Comparison of ENCODE assay signal across 9 mouse cellular contexts in genomic region chr6:115701302-115701701, GRCm38 (mm10). TPM values are rescaled to one million over a fixed set of nuclear protein-coding genes. Genes with fewer than 3 reads are reported as not detected.
DNase-seq lines count a peak whose midpoint lies in the region; ATAC-seq and TF ChIP-seq lines count a peak whose summit lies in the region.
"Had no signal": no experiment of that assay in that cellular context is flagged by ENCODE, and none has a peak within 500 bp of the region (broad histone marks: within the 10 kb centered on the region; RNA-seq: fewer than 3 reads in every experiment).

No protein-coding gene starts in this region.

- no peak overlapping the region for H3K9ac ChIP-seq in intestine, embryonic 16.5 days (ENCODE audit: low read depth, low read length)
- H3K9ac ChIP-seq in intestine, embryonic 15.5 days = no peak overlapping the region
- H3K9ac ChIP-seq in forebrain, embryonic 16.5 days (replicated peaks; ENCODE audit: low read depth, low read length) = no peak overlapping the region

- H3K4me2 ChIP-seq in intestine, embryonic 16.5 days (ENCODE audit: low read depth, low read length) = no peak overlapping the region
- no peak overlapping the region for H3K4me2 ChIP-seq in intestine, embryonic 15.5 days (replicated peaks)
- H3K4me2 ChIP-seq in forebrain, embryonic 16.5 days (ENCODE audit: low read length) = no peak overlapping the region

- DNase-seq in 416B (ENCODE audit: low read depth) = peak; percentile 59
- peak; percentile 38 for DNase-seq in limb, embryonic 10.5 days (ENCODE audit: low spot score)
- DNase-seq in adrenal gland, adult 2 months = no peak

- H3K4me3 ChIP-seq in intestine, embryonic 16.5 days (ENCODE audit: low read length) = no peak overlapping the region
- no peak overlapping the region for H3K4me3 ChIP-seq in intestine, embryonic 15.5 days (replicated peaks)
- H3K4me3 ChIP-seq in E14TG2a.4 (replicated peaks; ENCODE audit: low read length) = peak overlapping the region; percentile 45
- no peak overlapping the region for H3K4me3 ChIP-seq in limb, embryonic 10.5 days
- H3K4me3 ChIP-seq in forebrain, embryonic 16.5 days (replicated peaks; ENCODE audit: low read length) = no peak overlapping the region

- H3K36me3 ChIP-seq in intestine, embryonic 16.5 days (ENCODE audit: control insufficient read depth, insufficient read depth, low read length) = no peaks in the 10 kb centered on the region
- H3K36me3 ChIP-seq in intestine, embryonic 15.5 days = no peaks in the 10 kb centered on the region
- no peaks in the 10 kb centered on the region for H3K36me3 ChIP-seq in E14TG2a.4 (ENCODE audit: insufficient read depth, low read length)
- H3K36me3 ChIP-seq in limb, embryonic 10.5 days = no peaks in the 10 kb centered on the region
- H3K36me3 ChIP-seq in forebrain, embryonic 16.5 days (ENCODE audit: control insufficient read depth, insufficient read depth) = no peaks in the 10 kb centered on the region

- H3K27ac ChIP-seq in intestine, embryonic 16.5 days (ENCODE audit: low read length) = 0 out of 2 replicates have a peak overlapping the region, but pooled peaks have one; percentile 11
- H3K27ac ChIP-seq in intestine, embryonic 15.5 days = no peak overlapping the region
- H3K27ac ChIP-seq in limb, embryonic 10.5 days = no peak overlapping the region
- H3K27ac ChIP-seq in forebrain, embryonic 16.5 days (ENCODE audit: low read length) = no peak overlapping the region

- H3K9me3 ChIP-seq in intestine, embryonic 16.5 days (ENCODE audit: control insufficient read depth, low read length) = no peaks in the 10 kb centered on the region
- no peaks in the 10 kb centered on the region for H3K9me3 ChIP-seq in intestine, embryonic 15.5 days
- no peaks in the 10 kb centered on the region for H3K9me3 ChIP-seq in E14TG2a.4 (ENCODE audit: low read length)
- H3K9me3 ChIP-seq in limb, embryonic 10.5 days (replicated peaks) = no peaks in the 10 kb centered on the region
- no peaks in the 10 kb centered on the region for H3K9me3 ChIP-seq in forebrain, embryonic 16.5 days (ENCODE audit: control insufficient read depth, low read length)

- no peaks in the 10 kb centered on the region for H3K27me3 ChIP-seq in intestine, embryonic 16.5 days (replicated peaks; ENCODE audit: control insufficient read depth, insufficient read depth, low read length)
- no peaks in the 10 kb centered on the region for H3K27me3 ChIP-seq in intestine, embryonic 15.5 days (replicated peaks)
- no peaks in the 10 kb centered on the region for H3K27me3 ChIP-seq in E14TG2a.4 (ENCODE audit: insufficient read depth, low read length)
- no peaks in the 10 kb centered on the region for H3K27me3 ChIP-seq in limb, embryonic 10.5 days (ENCODE audit: low read depth, poor library complexity, severe bottlenecking)
- no peaks in the 10 kb centered on the region for H3K27me3 ChIP-seq in forebrain, embryonic 16.5 days (replicated peaks; ENCODE audit: control insufficient read depth, insufficient read depth, low read length)

- ATAC-seq in intestine, embryonic 16.5 days = no peak
- ATAC-seq in intestine, embryonic 15.5 days = no peak
- ATAC-seq in forebrain, embryonic 16.5 days = no peak
- ATAC-seq in activated CD4-positive, CD25-positive, alpha-beta regulatory T cell, adult 4 months = no peak
- ATAC-seq: hindbrain, embryonic 16.5 days had no signal

- H3K4me1 ChIP-seq in intestine, embryonic 16.5 days (ENCODE audit: control insufficient read depth, insufficient read depth, low read length) = 0 out of 2 replicates have a peak, but pooled peaks cover 7% of the 10 kb centered on the region
- no peaks in the 10 kb centered on the region for H3K4me1 ChIP-seq in intestine, embryonic 15.5 days (replicated peaks)
- H3K4me1 ChIP-seq in E14TG2a.4 (replicated peaks; ENCODE audit: low read depth, low read length) = peaks cover 39% of the 10 kb centered on the region
- H3K4me1 ChIP-seq in limb, embryonic 10.5 days = no peaks in the 10 kb centered on the region
- no peaks in the 10 kb centered on the region; the same call in 1 of the 2 replicates for H3K4me1 ChIP-seq in forebrain, embryonic 16.5 days (replicated peaks; ENCODE audit: control insufficient read depth, insufficient read depth, low read length)

- TF ChIP-seq CTCF in E14TG2a.4 (conservative IDR thresholded peaks at IDR 0.05; ENCODE audit: low read length) = peak; percentile 69

- 54% methylated on average over 11 of the region's 11 CpGs for WGBS in intestine, embryonic 16.5 days
- WGBS in intestine, embryonic 15.5 days = 48% methylated on average over 11 of the region's 11 CpGs
- WGBS in limb, embryonic 10.5 days = 53% methylated on average over 11 of the region's 11 CpGs
- 49% methylated on average over 11 of the region's 11 CpGs for WGBS in forebrain, embryonic 16.5 days

RNA-seq across cellular contexts. Expression of gene Raf1, which starts 24.9 kb away (rescaled TPM):
- 71.4 and 75.4 TPM in 2 replicates for polyA plus RNA-seq in intestine, embryonic 16.5 days (2015; fragmentation: Nextera tagmentation; extraction: Ambion mirVana)
- 76.2 and 79.5 TPM in 2 replicates for polyA plus RNA-seq in intestine, embryonic 15.5 days (2015; fragmentation: Nextera tagmentation; extraction: Ambion mirVana)
- polyA plus RNA-seq in limb, embryonic 10.5 days (2016; fragmentation: Nextera tagmentation; extraction: Ambion mirVana) = 121 TPM in 2 replicates
- total RNA-seq in adrenal gland, adult 2 months (2021) = 100 to 1,000 TPM in 1 of 2 experiments, 10 to 100 TPM in 1; 91.7 to 101 TPM
- 87.5 and 133 TPM in 2 replicates for polyA plus RNA-seq in adrenal gland, adult 2 months (2012; rRNA removed)
- 158 and 160 TPM in 2 replicates for polyA plus RNA-seq in forebrain, embryonic 16.5 days (2015; fragmentation: Nextera tagmentation; extraction: Ambion mirVana)
- polyA plus RNA-seq in activated CD4-positive, CD25-positive, alpha-beta regulatory T cell, adult 4 months (2017; shearing (Covaris generic)) = 10 to 100 TPM; 38.6 to 48.2 TPM
